Mouse (Mus musculus): Measurements from ENCODE around the gene Scnn1b. TPM values are rescaled to one million over a fixed set of nuclear protein-coding genes. Genes with fewer than 3 reads are reported as not detected.

Scnn1b gene
- total RNA-seq, 4 experiments from 2014 or later: not detected

DNA sequence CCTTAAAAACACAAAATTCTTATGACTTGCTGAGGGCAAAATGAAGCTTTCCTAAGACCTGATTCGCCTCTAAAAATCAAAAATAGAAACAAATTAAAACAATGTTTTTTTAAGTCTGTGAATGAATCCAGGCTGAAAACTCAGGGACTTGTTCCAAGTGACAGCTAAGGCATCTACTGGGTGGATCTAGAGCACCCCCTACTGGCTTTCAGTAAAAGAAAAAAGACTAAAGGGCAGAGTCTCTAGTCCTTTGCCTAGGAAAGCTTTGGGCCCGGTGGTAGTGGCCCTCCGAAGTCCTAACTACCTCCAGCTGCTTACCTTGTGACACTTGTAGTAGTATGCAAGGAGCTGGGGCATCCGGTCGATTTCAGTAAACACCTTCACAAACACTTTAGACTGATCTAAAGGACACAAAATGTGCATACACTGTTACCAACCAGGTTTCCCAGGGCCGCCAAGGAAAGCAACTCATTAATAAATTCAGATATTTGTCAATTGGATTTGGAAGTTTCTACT lies 99.1 kb downstream of the Scnn1b start:
- peak; percentile 45 for DNase-seq (ENCODE audit: low spot score)

DNA sequence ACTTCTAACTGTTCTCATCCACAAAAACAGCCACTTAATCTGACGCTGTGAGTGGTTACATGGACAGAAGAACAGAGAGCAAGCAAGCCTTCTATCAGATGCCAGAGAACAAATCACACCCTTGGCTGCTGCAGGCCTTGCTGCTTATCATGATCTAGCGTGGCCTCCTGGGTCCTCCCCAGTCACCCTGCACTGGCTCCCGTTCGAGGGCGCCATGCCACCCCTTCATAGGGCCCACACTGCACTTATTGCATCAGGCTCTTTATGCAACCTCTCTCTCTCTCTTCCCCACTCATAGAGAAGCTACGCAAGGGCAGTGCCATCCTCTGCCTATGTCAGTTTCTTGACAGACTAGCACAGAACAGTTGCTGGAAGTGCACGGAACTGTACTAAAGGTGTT lies 101.3 kb downstream of the Scnn1b start:
- no peak for DNase-seq (ENCODE audit: low spot score)

Other genes starting within 250 kb of the Scnn1b start
- gene Usp31, start 157.8 kb upstream of the Scnn1b start, total RNA-seq (2022): 10 to 100 TPM in 2 of 4 experiments, 1 to 10 TPM in 2; 8.8 to 11.3 (median 10.2) TPM
- gene Scnn1g, start 130.6 kb upstream of the Scnn1b start, total RNA-seq (2022): not detected
- 10 to 100 TPM; 19.1 to 20.6 (median 20.1) TPM for gene Cog7, start 116.7 kb downstream of the Scnn1b start, total RNA-seq (2022)
- gene Gga2, start 156.2 kb downstream of the Scnn1b start, total RNA-seq (2022): 10 to 100 TPM; 31.7 to 39.2 (median 35.4) TPM
- gene Ubfd1, start 202.1 kb downstream of the Scnn1b start, total RNA-seq (2022): 10 to 100 TPM; 32.5 to 41.6 (median 37.3) TPM
- 10 to 100 TPM; 13.3 to 14.3 (median 13.7) TPM for gene Ears2, start 202.2 kb downstream of the Scnn1b start, total RNA-seq (2022)
- gene Ndufab1, start 236.8 kb downstream of the Scnn1b start, total RNA-seq (2022): 1,000 to 10,000 TPM; 1,624 to 1,874 (median 1,747) TPM